Mouse (Mus musculus) liver, embryonic 14.5 days (tissue): ENCODE measurements around the gene AW551984.

Experiments
- CTCF ChIP-seq: IDR thresholded peaks from 2 replicates; pipeline ENCODE4 v1.5.1; 2016; ENCODE audit warnings: antibody characterized with exemption, low read depth, control low read depth
- EP300 ChIP-seq: IDR thresholded peaks from 2 replicates; pipeline ENCODE4 v1.6.1; 2016; ENCODE audit warnings: antibody characterized with exemption, low read depth

DNA sequence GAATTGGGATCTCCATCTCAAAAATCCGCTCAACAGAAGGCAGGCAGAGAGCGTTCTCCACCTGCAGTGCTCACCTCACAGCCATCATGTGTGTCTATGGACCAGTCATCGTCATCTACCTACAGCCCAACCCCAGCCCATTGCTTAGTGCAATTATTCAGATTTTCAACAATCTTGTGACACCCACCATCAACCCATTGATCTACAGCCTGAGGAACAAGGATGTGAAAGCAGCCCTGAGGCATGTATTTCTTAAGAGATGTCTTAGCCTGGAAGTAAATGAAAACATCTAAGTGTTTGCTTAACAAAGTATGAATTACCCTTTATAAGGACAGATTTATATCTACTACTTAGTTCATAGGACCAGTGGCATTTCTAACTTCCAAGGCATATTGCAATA, 19.6 kb upstream of the AW551984 start:
- TF ChIP-seq EP300 (no peak), CTCF (no peak)
